Mouse (Mus musculus): ENCODE measurements around the gene Efnb3.
"Not testable (repeated sequence)": the region's sequence is repeated elsewhere in the genome, so short reads cannot be mapped to it uniquely, and the experiment has no call there.

Efnb3 gene

DNA sequence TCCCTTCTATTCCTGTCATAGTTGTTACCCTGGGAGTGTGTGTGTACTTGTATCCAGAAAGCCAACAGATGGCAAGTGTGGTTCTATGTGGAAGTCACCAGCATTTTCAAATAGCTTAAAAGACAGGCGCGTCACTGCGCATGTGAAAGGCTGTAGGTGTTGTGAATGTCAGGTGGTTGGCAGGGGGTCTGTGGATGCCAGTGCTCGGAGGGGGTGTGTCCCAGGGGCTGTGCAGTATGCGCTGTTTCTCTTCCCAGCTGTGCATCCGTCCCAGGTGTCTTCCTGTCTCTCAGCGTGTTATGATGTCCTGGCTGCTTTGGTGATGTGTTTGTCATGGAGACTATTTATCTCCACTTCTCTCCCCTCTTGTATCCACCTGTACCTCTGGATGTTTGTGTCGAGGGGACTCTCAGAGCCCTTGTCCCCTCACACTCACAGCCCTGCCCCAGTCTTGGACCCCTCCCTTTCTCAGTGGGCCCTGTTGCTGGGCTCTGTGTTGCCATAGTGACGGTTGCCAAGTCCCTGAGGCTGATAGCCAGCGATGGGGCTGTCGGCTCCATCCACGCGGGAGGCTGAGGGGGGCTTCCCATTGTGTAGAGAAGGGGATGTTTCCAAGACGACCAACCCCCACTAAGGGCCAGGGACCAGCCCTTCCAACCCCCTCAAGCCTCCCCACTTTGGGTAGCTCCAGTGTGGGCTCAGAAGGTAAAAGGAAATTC is 7.2 kb downstream of the Efnb3 start:
- in situ Hi-C loops (cut with MboI, MseI) = no loop called here

DNA sequence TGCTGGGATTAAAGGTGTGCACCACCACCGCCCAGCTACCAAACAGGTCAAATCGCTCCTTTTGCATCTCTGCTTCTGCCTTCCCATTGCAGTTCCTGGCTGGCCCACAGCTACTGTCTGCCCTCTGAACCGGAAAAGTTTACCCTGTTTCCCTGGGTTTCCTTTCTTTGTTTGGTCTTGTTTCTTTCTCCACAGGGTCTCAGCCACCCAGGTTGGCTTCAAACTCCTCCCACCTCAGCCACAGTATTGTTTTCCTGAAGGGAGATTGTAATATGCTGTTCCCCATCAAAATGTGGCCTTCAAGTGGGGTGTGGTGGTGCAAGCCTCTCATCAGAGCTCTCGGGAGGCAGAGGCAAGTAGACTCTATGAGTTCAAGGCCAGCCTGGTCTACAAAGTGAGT is 8.7 kb downstream of the Efnb3 start:
- in situ Hi-C loops (cut with MboI, MseI) = no loop called here

DNA sequence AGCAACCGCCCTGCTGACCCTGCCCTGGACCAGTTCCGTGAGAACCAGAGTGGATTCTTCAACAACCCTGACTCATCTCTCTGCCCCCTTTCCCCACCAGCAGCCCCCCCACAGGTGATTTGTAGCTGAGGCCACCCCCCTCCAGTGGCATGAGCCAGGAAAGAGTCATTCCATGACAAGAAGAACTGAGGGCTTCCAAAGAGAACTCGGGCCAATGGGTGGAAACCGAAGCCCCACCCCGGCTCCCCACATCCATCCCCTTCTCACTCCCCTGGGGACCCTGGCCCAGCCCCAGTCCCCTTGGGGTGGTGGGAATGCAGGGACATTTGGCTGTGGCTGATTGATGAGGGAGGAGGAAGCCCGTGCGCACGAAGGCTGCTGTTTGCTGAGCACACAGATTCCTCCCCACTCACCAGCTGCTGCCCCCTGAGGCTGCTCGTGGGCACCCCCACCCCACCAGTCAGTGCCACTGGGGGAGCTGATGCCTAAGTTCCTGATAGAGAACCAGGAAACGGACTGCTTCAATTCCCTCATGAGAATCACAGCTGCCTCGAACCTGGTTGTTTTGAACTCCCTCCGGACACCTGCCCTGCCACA is 10.8 kb downstream of the Efnb3 start, which contains the start of gene Dnah2:
Dnah2 (minus strand) TSS at position 51 of the 597 bp plus-strand sequence.
- in situ Hi-C loops (cut with MboI, MseI) = no loop called here

DNA sequence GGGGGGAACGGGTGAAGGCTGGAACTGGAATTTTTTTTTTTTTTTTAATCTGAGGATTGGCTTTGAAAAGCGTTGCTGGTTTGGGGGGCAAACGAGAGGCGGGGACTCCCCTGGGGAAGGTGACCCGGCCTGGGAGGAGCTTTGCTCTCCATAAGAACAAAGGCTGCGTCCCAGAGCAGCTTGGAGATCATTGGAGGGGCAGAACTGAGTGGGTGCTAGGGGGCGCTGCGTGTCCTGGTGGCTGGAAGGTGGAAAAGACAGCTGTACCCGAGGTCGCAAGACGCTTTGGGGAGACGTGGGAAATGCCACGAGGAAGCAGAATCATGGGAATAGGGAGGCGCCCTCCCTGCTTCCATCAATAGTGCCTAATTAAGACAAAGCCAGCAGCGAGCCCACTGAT is 12.9 kb downstream of the Efnb3 start:
- in situ Hi-C loops (cut with MboI, MseI) = no loop called here

DNA sequence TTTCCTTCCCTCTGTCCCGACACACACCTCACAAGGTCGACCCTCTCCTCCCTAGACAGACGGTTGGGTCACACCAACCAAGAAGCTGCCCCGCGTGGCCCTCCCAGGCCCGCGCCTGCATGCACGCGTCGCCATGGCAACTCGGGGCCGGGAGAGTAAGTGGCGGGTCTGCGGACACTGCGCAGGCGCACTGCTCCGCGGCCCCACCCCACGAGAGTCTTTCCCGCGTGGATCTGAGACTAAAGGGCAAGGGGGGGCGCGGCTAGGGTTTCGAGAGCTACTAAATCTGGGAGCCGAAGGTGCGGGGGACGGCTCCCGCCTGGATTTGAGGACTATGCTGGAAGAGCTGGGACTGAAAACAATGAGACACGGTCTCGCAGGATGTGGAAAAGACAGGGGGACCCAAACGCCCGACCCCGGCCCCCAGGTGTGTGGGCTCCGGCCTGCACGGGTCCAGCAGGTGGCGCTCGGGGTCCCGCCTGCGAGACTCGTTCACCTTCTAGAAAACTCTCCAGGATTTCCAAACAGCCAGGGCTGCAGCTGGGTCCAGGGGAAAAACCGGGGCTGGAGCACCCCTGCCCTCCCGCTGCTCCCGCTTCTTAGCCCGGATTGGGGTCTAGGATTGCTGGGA is 13.5 kb downstream of the Efnb3 start:
- in situ Hi-C loops (cut with MboI, MseI) = no loop called here

DNA sequence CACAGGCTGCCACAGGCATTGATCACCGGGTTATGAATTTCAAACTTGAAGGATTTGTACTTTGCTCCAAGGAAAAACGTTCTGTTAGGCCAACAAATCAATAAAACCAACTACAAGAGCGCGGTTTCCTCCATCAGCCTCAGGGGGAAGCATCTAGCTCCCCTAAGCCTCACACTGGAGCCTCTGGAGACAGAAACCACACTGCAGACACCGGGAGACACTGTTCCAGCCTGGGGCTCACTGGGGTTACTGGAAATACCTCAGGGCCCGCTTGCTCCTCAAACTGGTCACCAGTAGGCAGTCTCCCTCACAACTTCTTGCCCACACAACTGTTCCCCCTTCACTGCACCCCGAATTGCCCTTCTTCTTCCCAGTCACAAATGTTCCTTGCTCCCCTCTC is 14.0 kb downstream of the Efnb3 start:
- in situ Hi-C loops (cut with MboI, MseI) = no loop called here

DNA sequence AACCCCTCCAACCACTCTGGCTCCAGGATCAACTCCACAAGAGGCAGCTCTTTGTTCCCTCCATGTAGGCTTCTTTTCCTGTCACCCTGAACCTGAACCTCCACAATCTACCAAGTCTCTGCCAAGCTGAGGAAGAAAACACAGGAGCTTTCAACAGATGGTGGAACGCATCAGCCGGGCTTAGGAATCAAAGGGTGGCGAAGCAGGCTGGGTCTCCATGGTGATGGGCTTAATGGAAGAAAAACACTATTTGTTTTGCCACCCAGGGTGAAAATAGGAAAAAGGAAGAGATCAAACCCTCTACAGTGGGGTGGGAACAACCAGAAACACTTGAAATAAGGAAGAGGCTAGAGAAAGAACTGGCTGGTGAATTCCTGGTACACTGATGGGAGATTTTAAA is 16.4 kb downstream of the Efnb3 start:
- in situ Hi-C loops (cut with MboI, MseI) = no loop called here

DNA sequence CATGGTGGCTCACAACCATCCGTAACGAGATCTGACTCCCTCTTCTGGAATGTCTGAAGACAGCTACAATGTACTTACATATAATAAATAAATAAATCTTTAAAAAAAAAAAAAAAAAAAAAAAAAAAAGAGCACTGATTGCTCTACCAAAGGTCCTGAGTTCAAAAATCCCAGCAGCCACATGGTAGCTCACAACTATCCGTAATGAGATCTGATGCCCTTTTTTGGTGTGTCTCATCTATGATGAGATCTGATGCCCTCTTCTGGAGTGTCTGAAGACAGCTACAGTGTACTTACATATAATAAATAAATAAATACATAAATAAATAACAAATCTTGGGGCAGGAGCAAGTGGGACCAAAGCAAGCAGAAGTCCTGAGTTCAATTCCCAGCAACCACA is 18.3 kb downstream of the Efnb3 start:
- in situ Hi-C loops (cut with MboI, MseI) = not testable (repeated sequence)

DNA sequence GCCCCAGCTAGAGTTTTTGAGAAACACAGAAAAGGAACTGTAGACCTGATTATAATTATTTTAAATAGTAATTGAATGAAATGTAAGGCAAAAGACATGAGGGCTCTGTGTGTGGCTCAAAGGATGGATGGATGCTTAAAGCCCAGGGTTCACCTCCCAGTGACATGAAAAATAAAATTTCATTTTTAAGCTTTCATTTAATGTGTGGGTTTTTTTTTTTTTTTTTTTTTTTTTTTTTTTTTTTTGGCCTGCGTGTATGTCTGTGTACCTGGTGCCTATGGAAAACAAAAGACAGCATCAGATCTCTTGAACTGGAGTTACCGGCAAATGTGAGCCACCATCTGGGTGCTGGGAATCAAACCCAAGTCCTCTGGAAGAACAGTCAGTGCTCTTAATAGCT is 19.3 kb downstream of the Efnb3 start:
- in situ Hi-C loops (cut with MboI, MseI) = no loop called here

DNA sequence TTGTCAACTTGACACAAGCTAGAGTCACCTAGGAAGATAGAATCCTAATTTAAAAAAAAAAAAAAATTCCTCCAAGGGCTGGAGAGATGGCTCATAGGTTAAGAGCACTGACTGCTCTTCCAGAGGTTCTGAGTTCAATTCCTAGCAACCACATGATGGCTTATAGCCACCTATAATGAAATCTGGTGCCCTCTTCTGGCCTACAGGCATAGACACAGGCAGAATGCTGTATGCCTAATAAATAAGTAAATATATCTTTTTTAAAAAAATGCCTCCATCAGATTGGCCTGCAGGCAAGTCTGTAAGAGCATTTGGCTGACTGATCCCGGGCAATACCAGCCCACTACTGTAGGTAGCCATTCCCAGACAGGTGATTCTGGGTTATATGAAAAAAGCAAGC is 25.0 kb downstream of the Efnb3 start:
- in situ Hi-C loops (cut with MboI, MseI) = no loop called here

DNA sequence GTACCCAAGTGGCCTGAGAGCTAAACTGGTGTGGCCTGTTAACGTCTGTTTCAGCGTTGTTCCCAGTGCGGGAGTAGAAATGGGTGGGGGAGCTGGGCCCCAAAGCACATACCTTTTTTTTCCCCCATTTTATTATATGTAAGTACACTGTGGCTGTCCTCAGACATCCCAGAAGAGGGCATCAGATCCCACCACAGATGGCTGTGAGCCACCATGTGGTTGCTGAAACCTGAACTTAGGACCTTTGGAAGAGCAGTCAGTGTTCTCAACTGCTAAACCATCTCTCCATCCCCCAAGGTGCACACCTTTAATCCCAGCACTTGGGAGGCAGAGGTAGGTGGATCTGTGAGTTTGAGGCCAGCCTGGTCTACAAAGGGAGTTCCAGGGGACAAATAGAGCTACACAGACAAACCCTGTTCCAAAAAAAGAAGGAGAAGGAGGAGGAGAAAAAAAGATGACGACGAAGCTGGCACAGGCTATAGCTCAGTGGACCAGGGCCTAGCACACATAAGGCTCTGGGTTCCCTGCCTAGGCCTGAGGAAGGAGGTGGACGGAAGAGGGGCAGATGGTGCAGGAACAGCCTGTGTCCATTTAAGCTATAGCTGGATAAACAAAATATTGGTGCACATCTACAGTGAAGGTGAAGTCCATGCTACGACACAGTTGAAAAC is 27.4 kb downstream of the Efnb3 start:
- in situ Hi-C loops (cut with MboI, MseI) = no loop called here

DNA sequence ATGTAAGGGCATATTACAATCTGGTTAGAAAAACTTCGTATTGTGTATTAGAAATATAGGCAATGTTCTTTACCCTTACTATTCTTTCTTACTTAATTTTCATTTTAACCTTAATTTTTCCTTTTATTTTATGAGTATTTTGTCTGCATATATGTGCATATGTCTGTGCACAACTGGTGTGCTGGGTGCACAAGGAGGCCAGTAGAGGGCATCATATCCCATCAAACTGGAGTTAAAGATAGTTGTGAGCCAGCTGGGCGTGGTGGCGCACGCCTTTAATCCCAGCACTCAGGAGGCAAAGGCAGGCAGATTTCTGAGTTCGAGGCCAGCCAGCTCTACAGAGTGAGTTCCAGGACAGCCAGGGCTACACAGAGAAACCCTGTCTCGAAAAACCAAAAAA is 29.2 kb downstream of the Efnb3 start:
- in situ Hi-C loops (cut with MboI, MseI) = not testable (repeated sequence)

DNA sequence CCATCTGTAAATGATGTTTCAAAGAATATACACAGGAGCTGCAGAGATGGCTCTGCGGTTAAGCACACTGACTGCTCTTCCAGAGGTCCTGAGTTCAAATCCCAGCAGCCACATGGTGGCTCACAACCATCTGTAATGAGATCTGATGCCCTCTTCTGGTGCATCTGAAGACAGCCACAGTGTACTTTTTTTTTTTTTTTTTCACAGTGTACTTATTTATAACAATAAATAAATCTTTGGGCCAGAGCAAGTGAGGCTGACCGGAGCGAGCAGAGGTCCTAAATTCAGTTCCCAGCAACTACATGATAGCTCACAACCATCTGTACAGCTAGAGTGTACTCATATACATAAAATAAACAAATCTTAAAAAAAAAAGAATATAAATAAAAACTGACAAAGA is 29.7 kb downstream of the Efnb3 start:
- in situ Hi-C loops (cut with MboI, MseI) = not testable (repeated sequence)

DNA sequence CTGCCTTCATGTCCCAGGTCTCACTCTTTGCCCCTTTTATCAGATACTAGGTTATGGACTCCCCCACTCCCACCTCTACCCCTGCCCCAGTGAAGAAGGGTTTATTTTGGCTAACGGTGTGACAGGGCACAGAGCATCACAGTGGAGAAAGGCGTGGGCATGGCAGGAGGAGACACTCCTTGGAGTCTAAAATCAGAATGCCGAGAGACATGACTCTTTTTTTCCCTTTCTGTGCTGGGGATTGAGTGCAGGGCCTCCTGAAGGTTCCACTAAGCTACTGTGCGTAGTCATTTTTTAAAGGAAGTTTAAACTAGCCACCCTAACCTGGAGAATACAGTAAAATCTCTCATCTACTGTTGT is 32.0 kb downstream of the Efnb3 start:
- in situ Hi-C loops (cut with MboI, MseI) = no loop called here

DNA sequence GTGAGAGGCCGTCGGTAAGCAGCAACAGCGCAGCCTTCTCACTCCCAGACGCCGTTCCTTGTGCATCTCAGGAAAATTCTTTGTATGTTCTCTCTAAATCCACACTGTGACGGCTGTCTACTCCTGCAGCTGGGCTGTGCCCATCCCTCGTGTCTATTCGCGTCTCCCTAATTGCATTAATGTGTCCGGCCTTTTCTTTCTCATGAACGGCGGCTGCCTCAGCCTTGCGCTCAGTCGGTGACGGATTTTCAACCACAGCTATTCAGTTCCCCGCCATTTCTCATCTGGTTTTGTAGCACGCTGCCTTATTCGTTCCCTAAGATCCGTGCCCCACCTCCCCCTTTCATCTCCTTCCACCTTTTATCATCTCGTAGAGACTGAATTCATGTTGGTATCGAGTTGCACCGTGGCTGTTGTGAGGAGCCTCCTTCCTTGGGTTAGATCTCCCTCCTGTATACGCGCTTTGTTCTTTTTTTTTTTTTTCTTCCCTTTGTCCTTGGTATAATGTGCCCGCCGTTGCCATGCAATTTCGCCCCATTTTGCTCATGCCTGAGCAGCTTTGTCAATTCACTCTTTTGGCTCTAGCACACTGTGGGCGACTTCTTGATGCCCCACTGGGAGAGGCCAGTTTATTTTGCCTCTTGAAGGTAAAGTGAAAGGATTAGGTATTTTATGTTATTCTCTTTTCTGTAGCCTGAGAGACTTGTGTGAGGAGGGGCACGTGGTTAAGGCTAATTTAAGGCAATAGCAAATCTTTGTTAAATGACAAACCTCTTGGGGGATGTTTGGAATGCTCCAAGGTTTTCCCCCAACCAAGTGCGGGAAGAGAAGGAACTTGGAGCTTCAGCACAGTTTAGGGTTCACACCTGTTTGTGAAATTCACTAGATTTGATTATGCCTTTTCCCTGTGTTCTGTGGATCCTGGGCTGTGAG is 32.6 kb downstream of the Efnb3 start:
- in situ Hi-C loops (cut with MboI, MseI) = no loop called here

DNA sequence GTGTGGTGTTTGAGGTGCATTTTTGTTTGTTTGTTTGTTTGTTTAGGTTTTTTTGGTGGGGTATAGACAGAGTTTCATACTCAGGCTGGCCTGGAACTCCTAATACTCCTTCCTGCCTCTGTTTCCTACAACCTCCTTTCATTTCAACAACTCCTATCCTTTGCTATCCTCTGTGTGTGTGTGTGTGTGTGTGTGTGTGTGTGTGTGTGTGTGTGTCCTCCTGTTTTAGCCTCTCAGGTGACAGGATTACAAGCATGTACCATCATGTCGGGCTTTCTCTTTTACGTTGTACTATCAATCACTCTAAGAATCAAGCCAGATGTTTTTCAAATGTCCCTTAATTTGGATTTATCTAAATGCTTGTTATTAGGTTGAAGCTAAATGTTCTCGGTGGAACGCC is 33.4 kb downstream of the Efnb3 start:
- in situ Hi-C loops (cut with MboI, MseI) = no loop called here

DNA sequence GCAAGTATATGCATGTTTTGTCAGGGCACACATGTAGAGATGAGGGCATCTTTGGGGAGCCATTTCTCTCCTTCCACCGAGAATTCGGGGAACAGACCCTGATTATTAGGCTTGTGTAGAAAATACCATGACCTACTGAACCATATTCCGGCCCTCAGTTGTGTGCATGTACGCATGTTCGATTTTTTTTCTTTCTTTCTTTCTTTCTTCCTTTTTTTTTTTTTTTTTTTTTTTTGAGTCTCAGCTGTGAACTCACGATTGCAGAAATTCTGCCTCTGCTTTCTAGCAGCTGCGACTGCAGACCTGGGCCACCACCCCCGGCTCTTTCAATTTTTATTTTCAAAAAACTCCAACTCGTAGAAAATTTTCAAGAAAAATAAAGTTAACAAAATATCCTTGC is 34.3 kb downstream of the Efnb3 start:
- in situ Hi-C loops (cut with MboI, MseI) = no loop called here

DNA sequence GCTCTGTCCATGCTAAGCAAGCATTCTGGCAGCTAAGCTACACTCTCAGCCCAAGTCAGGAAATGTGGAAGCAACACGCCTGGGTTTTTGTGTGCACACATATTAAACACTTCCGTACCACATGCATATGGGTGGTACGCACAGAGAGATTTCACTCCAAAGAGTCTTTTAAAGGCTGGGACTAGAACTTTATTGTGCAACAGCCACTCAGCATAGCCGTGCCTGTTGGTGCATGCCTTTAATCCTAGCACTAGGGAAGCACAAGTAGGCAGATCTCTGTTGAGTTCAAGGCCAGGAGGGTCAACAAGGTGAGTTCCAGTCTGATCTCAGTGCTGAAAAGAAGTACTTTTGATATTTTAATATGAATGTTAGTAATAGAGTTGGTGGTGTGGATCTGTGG is 36.4 kb downstream of the Efnb3 start:
- in situ Hi-C loops (cut with MboI, MseI) = no loop called here

DNA sequence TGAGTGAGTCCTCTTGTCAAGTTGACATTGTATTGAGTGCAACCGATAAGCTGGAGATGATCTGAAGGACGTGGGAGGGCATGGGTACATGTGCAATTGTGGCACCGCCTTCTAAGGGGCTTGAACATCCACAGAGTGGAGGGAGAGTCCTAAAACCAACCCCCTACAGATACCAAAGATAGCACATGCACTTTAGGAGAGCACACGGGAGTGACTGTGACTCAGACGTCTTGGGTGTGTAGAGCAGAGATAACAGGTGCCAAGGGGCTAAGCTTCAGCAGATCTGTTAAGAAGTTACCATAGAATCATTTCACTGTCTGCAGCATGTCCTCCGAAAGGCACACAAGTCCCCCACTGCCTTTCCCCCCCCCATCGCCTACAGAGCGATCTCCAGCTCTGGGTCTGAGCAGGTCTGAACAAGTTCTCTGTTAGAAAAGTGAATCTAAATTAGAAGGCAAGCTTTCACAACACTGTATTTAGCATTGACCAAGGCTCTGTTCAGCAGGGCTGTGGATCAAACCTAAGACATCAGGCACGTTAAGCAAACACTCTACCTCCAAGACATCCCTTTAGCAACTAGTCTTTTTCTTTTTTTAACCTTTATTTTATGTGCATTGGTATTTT is 38.4 kb downstream of the Efnb3 start:
- in situ Hi-C loops (cut with MboI, MseI) = no loop called here

DNA sequence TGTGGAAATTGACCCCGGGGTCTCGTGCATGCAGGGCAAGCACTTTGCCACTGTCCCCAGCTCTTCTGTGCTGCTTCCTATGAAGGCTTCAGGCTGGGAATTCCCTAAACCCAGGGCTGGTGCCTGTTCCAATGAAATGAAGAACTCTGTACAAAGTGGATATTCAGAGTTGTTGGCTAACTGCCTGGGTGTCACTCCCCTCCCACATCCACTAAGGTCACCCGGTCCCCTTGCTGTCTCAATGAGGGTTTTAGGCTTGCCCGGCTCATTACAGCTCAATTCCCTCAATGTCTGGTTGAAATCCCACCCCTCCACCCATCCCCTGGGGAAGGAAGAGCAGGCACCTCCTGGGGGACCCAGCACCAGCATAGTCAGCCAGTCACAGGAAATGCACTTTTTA is 40.0 kb downstream of the Efnb3 start:
- in situ Hi-C loops (cut with MboI, MseI) = loop anchor here (5.0 kb wide), 1 partner anchor 258 kb away; no protein-coding TSS in a partner anchor

DNA sequence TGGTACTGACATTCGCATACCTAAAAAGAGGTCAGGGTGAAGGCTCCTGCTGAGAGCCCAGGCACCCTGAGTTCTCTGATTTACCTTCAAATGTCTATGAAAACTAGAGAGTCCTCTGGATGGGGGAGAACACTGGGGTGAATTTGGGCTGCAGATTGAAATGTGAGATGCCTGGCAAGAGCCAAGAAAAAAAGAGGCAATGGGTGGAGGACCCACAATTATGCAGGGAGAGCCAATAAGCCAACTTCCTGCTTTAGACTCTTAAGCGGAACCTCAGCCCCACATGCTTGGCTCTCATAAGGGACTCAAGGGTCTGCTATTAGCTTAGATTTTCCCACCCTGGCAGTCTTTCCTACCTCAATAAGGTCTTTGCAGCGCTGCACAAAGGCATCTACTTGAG is 43.3 kb downstream of the Efnb3 start:
- in situ Hi-C loops (cut with MboI, MseI) = loop anchor here (5.0 kb wide), 1 partner anchor 254 kb away; no protein-coding TSS in a partner anchor

Data from T-helper 1 cell (primary cell).